Mouse (Mus musculus) testis, adult 2 months (tissue): ENCODE results near the gene Rnf26.
A peak's percentile ranks its signal among the peaks of the same experiment; 100 is the strongest.

Experiments used
- CTCF ChIP-seq: fragments of 200-500 bp; IDR thresholded peaks from 2 replicates; pipeline ENCODE4 v1.5.1; 2012; ENCODE audit warnings: low read depth, mild to moderate bottlenecking, inconsistent platforms, low read length, moderate library complexity; ENCODE audit not compliant: control insufficient read depth, insufficient read depth, insufficient replicate concordance
- POLR2A ChIP-seq: fragments of 200-500 bp; IDR thresholded peaks from 2 replicates; pipeline ENCODE4 v1.6.1; 2012; ENCODE audit warnings: low read depth, mild to moderate bottlenecking, inconsistent platforms, low read length, moderate library complexity; ENCODE audit not compliant: control insufficient read depth

GRCm38 (mm10) chr9:44134101-44134850 is 21.0 kb upstream of the Rnf26 start, which contains the start of gene Mcam:
- TF ChIP-seq POLR2A (peak; percentile 29; the same call in 1 of the 2 replicates), CTCF (no peak)
